Mouse (Mus musculus) liver, embryonic 14.5 days (tissue): ENCODE results near the gene Smim14.

ENCODE experiments used
- CTCF ChIP-seq: IDR thresholded peaks from 2 replicates; pipeline ENCODE4 v1.5.1; 2016; ENCODE audit warnings: antibody characterized with exemption, low read depth, control low read depth
- EP300 ChIP-seq: IDR thresholded peaks from 2 replicates; pipeline ENCODE4 v1.6.1; 2016; ENCODE audit warnings: antibody characterized with exemption, low read depth

- TF ChIP-seq EP300 = no peak
- TF ChIP-seq CTCF = 0 out of 2 replicates have a peak, but pooled peaks have one; percentile 6
Observed at GRCm38 (mm10) chr5:65537420-65538071, 562 bp upstream of the Smim14 start.
